Mouse (Mus musculus): ENCODE data around the gene Atrnl1.

- TF ChIP-seq CTCF (IDR thresholded peaks at IDR 0.05; ENCODE audit: insufficient read depth, low read depth, low read length) (no peak), POLR2A (IDR thresholded peaks at IDR 0.05; ENCODE audit: insufficient read depth, low read depth, low read length) (no peak)
Observed at GRCm38 (mm10) chr19:58104544-58104943, 493.7 kb downstream of the Atrnl1 start.
